Mouse (Mus musculus) ES-E14 (cell line): ENCODE results near the gene Lamtor2.

ENCODE experiments used
- CHD2 ChIP-seq: IDR thresholded peaks from 2 replicates; pipeline ENCODE4 v1.6.1; 2014; ENCODE audit warnings: mild to moderate bottlenecking, low read depth, low read length, inconsistent platforms
- HCFC1 ChIP-seq: IDR thresholded peaks from 2 replicates; pipeline ENCODE4 v1.6.1; 2012; ENCODE audit warnings: low read length, inconsistent platforms, borderline replicate concordance; ENCODE audit not compliant: insufficient read depth
- MAFK ChIP-seq: IDR thresholded peaks from 2 replicates; pipeline ENCODE4 v1.6.1; 2014; ENCODE audit warnings: mild to moderate bottlenecking, low read depth, low read length, inconsistent platforms; ENCODE audit not compliant: insufficient read depth
- ZC3H11A ChIP-seq: IDR thresholded peaks from 2 replicates; pipeline ENCODE4 v1.6.1; 2012; ENCODE audit warnings: low read depth, mild to moderate bottlenecking, inconsistent platforms, low read length, borderline replicate concordance
- ZNF384 ChIP-seq: IDR thresholded peaks from 2 replicates; pipeline ENCODE4 v1.6.1; 2012; ENCODE audit warnings: low read depth, low read length, inconsistent platforms

- TF ChIP-seq MAFK (no peak), HCFC1 (no peak), CHD2 (no peak), ZNF384 (no peak), ZC3H11A (no peak)
Observed at GRCm38 (mm10) chr3:88539397-88539796, 13.5 kb downstream of the Lamtor2 start.
